Mouse (Mus musculus): Measurements from ENCODE around the gene Spaca1.
"Not testable (repeated sequence)": the region's sequence is repeated elsewhere in the genome, so short reads cannot be mapped to it uniquely, and the experiment has no call there.

The Spaca1 gene

DNA sequence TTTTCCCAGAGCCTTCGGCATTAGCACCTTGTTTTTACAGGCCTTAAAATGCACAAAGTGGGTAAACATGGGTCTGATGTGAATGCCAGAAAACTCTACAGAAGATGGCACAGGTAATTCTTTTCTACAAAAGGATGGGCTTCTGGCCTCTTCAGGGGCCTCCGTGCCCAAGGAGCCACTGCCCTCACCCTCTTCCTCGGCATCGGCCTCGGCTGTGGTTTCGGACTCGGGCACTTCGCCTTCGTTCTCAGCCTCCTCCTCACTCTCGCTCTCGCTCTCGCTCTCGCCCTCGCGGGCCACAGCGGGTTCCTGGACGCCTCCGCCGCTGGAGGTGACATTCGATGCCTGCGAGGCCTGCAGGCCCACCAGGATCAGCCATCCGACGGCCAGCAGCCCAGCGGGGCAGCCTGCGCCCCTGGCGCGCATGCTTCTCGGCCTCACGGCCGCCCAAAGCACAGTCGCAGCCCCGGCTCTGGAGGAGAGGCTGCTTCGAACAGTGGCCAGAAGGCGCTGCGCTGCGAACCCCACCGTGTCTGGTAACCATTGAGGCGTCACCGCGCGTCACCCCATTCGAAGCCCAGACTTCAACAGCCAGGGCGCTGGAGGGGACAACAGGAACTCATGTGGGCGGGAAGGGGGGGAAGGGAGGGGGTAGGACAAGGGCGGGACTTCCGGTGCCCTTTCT, at the start of gene Spaca1:
Spaca1 (minus strand) TSS at position 621 of the 685 bp plus-strand sequence.
- DNase-seq (ENCODE audit: low spot score), result no peak

DNA sequence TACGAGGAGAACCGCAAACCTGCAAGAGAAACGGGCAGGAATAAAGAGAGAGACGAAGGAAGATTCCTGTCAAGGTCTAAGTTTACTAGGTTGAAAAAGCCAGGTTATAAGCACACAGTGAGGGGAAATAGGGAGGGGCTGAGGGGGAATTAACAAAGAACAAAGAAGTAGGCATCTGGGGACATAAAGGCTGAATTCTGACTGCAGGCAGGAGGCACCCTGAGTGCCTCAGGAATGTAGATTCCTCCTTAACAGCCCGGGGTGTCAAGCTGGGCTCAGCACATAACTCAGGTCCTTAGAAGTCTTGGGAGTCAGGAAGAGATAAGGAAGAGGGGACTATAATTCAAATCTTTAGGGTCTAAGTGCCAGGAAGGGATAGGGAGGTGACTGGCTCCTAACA, 37.3 kb upstream of the Spaca1 start:
- DNase-seq (ENCODE audit: low spot score), result not testable (repeated sequence)

DNA sequence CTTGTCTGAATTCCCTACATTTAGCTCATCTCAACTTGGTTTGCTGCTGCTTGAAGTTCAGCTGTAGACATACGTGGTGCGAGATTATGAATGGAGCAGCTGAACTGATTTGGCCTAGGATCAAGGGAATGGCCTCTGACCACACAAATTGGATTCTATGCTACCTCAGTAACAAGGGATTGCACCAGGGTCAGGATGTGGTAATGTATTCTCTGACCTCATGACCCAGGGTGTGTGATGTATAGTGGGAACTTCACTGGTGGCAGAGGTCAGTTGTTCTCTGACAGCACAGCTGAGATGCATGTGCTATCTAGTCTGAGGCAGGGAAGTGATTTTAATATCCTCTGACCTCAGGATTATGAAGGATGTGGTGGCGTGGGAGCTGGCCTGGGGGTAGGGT, 31.1 kb upstream of the Spaca1 start:
- no peak for DNase-seq (ENCODE audit: low spot score)

DNA sequence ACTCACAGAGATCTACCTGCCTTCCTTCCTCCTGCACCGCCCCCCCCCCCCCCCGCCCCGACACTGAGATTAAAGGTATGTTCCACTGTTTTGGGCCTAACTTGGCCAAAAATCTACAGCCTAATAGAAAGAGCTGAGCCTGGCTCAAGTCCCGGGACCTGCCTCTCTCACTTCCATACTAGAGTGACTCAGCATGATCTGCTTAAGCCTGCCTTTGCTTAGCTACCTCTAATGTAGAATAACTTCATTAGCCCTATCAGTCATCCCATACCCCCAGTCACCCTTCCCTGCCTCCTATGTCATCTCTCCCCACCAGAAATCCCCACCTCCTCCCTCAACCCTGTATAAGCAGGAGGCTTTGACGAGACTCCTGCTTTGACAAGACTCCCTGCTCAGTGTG, 19.0 kb upstream of the Spaca1 start:
- no peak for DNase-seq (ENCODE audit: low spot score)

DNA sequence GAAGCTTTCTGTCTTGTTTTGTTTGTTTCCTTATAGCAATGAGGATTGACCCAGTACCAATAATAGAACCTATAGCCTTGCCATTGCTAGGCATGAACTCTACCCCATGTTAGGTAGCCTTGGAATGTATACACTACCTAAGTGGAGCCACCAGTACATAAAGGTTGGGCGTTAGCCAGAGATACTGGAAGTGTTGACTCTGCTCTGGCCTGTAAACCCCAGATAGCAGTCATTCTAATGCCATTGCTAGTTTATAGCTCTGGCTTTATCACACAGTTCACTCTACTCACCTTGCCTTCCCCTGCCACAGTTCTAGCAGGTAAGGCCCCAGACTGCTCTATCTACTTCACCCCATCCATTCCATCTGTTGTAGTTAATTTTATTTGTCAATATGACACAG, 8.3 kb upstream of the Spaca1 start:
- DNase-seq (ENCODE audit: low spot score), result no peak

DNA sequence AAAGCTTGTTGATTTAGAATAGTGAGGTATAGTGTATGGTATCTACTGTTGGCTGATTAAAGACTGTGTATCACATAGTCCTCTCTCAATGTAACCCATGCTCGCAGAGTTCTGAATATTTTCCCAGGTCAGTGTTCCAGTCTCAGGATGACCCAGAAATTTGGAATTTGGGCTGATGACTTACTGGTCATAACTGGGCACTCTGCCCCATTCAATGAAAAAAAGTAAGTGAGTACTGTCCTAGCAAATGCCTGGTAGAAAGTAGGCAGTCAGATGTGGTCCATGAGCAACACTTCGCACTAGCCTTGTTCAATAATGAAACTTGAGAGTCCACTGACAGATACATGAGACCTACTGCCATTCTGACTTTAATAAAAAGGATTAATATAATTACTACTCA, 23.2 kb downstream of the Spaca1 start:
- DNase-seq (ENCODE audit: low spot score), result peak; percentile 48

DNA sequence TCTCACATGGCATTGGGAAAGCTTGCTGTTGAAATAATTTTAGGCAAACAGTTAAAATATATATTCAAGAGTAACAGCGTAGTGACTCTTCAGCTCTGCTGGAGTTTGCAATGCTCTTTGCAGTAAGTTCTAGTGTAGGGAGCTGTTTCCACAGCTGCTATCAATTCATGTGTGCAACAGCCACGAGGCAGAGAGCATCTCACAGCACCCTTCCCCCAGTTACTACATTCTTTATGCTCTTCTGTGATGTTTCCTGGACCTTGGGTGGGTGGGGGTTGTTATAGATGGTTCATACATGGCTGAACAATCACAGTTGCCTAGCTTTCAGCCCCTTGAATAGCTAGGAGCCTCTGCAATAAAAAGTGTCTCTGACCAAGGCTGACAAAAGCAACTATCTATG, 28.5 kb downstream of the Spaca1 start:
- no peak for DNase-seq (ENCODE audit: low spot score)

DNA sequence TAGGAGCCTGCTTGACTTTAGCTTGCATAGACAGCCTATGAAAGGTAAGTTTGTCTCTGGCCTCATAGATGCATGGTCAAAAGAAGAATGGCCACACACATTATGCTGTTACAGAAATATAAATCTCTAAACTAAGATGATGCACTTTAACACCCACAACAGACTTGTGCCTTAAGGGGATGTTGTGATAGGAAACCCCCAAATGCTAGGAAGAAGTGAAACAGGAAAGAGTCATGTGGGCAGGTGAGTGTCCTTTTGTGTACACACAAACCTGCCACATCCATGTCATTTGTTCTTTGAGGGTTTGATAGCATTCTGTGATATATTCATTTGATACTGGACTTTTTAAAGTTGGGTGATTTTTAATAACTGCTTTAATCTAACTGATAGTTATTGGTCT, 53.6 kb downstream of the Spaca1 start:
- DNase-seq (ENCODE audit: low spot score), result no peak

DNA sequence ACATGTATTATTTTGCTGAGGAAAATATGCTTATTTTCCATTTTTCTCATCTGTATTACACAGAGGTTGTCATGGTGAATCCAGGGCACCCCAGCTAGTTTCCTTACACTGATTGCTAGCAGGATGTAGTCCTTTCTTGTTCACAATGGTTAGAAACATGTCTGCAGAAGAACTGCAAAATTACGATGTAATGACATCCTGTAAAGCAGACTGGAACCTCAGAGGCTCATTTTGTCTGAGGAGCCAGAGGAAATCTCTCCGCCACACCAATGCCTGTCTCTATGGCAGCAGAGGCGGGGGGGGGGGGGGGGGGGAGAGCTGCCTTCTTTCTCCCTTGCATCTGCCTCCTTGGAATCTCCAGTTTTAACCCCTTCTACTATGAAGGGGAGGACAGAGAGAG, 57.3 kb downstream of the Spaca1 start:
- no peak for DNase-seq (ENCODE audit: low spot score)

DNA sequence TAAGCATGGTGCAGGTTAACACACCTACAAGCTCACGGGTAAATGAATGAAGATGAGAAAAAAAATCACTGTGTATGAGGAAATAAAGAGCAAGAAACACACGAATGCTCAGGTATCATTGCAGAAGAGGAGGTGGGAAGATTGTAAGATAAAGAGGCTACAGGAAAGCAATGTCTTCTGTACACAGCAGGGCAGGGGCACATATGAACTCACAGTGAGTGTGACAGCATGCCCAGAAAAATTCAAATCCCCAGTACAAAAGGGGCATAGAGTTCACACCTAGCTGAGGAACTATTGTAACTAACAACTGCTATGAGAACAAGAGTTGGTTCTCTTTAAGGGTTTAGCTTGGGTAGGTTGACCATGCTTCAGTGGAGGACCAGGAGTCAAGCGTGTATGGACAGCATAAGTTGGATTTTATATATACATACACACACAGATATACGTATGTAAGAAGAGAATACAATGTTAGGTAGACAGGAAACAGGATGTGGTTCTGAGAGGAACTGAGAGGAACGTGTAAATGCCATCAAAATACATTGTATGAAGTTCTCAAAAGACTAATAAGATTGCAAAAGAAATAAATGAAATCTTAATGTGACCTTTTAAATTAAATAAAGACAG, 61.4 kb downstream of the Spaca1 start:
- DNase-seq (ENCODE audit: low spot score), result no peak
